Mouse (Mus musculus): ENCODE measurements around the gene Coro1b. TPM values are rescaled to one million over a fixed set of nuclear protein-coding genes. Genes with fewer than 3 reads are reported as not detected.
A peak's percentile ranks its signal among the peaks of the same experiment; 100 is the strongest.
"Not testable (repeated sequence)": the region's sequence is repeated elsewhere in the genome, so short reads cannot be mapped to it uniquely, and the experiment has no call there.

Coro1b gene
- polyA plus RNA-seq, 1 experiment: 114 TPM

DNA sequence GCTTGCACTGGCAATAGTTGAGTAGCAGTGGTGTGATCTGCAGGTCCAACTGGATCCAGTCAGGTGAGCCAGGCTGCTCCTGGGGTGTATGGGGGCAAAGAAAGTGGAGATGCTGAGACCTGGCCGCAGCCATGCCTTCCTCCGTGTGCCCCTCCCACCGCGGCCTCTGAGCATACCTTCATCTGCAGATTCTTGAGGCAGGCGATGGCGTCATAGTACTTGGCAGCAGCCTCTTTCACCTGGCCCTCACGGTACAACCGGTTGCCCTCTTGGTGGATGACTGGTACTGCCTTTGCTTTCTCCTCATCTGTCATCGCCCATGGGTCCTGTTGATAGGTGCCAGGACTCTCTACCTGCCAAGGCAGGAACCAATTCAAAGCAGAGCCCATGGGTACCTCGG, 33.3 kb upstream of the Coro1b start:
- Histone ChIP-seq H3K27ac (ENCODE audit: control insufficient read depth, insufficient read depth, low read depth, low read length, poor library complexity) (no peak overlapping the region), H3K4me1 (ENCODE audit: control insufficient read depth, insufficient read depth, low read length) (peaks cover 26% of the 10 kb centered on the region), H3K4me3 (replicated peaks; ENCODE audit: control insufficient read depth, low read depth, low read length) (no peak overlapping the region)
- TF ChIP-seq CTCF (IDR thresholded peaks at IDR 0.05; ENCODE audit: control insufficient read depth, insufficient read depth, low read length) (no peak), POLR2A (IDR thresholded peaks at IDR 0.05; ENCODE audit: borderline replicate concordance, control insufficient read depth, low read depth, low read length) (no peak)
- 96% methylated on average over 10 of the region's 10 CpGs for WGBS

- H3K27ac ChIP-seq (ENCODE audit: control insufficient read depth, insufficient read depth, low read depth, low read length, poor library complexity): no peak overlapping the region
- H3K4me3 ChIP-seq (replicated peaks; ENCODE audit: control insufficient read depth, low read depth, low read length): no peak overlapping the region
- WGBS: 90% methylated on average over 11 of the region's 11 CpGs
- H3K4me1 ChIP-seq (ENCODE audit: control insufficient read depth, insufficient read depth, low read length): peaks cover 28% of the 10 kb centered on the region
- TF ChIP-seq CTCF (IDR thresholded peaks at IDR 0.05; ENCODE audit: control insufficient read depth, insufficient read depth, low read length) (no peak), POLR2A (IDR thresholded peaks at IDR 0.05; ENCODE audit: borderline replicate concordance, control insufficient read depth, low read depth, low read length) (no peak)
Observed at GRCm38 (mm10) chr19:4115816-4116215, 32.6 kb upstream of the Coro1b start.

DNA sequence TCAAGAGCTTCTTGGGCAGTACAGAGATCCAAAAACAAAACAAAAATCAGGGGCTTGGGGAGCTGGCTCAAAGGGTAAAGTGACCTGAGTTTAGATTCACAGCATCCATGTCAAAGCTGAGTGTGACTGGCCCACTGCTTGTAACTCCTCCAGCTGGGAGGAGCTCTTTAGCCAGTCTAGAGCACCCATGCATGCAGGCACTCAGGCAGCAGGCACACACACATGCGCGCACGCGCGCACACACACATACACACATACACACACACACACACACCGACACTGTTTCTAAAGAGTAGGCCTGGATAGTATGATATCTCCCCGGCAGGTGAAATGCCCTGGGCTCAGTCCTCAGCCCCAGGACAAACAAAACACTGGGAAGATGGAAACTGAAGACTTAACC, 31.4 kb upstream of the Coro1b start:
- Histone ChIP-seq H3K4me1 (ENCODE audit: control insufficient read depth, insufficient read depth, low read length) (peaks cover 24% of the 10 kb centered on the region), H3K27ac (ENCODE audit: control insufficient read depth, insufficient read depth, low read depth, low read length, poor library complexity) (no peak overlapping the region), H3K4me3 (replicated peaks; ENCODE audit: control insufficient read depth, low read depth, low read length) (no peak overlapping the region)
- TF ChIP-seq CTCF (IDR thresholded peaks at IDR 0.05; ENCODE audit: control insufficient read depth, insufficient read depth, low read length) (no peak), POLR2A (IDR thresholded peaks at IDR 0.05; ENCODE audit: borderline replicate concordance, control insufficient read depth, low read depth, low read length) (no peak)
- 86% methylated on average over 7 of the region's 7 CpGs for WGBS

- TF ChIP-seq CTCF (IDR thresholded peaks at IDR 0.05; ENCODE audit: control insufficient read depth, insufficient read depth, low read length) (no peak), POLR2A (IDR thresholded peaks at IDR 0.05; ENCODE audit: borderline replicate concordance, control insufficient read depth, low read depth, low read length) (no peak)
- 82% methylated on average over 2 of the region's 2 CpGs for WGBS
- Histone ChIP-seq H3K4me3 (replicated peaks; ENCODE audit: control insufficient read depth, low read depth, low read length) (no peak overlapping the region), H3K27ac (ENCODE audit: control insufficient read depth, insufficient read depth, low read depth, low read length, poor library complexity) (no peak overlapping the region), H3K4me1 (ENCODE audit: control insufficient read depth, insufficient read depth, low read length) (peaks cover 12% of the 10 kb centered on the region)
Observed at GRCm38 (mm10) chr19:4118350-4118749, 30.1 kb upstream of the Coro1b start.

- WGBS: 35% methylated on average over 6 of the region's 6 CpGs
- Histone ChIP-seq H3K4me3 (replicated peaks; ENCODE audit: control insufficient read depth, low read depth, low read length) (no peak overlapping the region), H3K4me1 (ENCODE audit: control insufficient read depth, insufficient read depth, low read length) (peaks cover 10% of the 10 kb centered on the region), H3K27ac (ENCODE audit: control insufficient read depth, insufficient read depth, low read depth, low read length, poor library complexity) (peak overlapping the region; percentile 48; the same call in 1 of the 2 replicates)
- TF ChIP-seq POLR2A (IDR thresholded peaks at IDR 0.05; ENCODE audit: borderline replicate concordance, control insufficient read depth, low read depth, low read length) (no peak), CTCF (IDR thresholded peaks at IDR 0.05; ENCODE audit: control insufficient read depth, insufficient read depth, low read length) (no peak)
Observed at GRCm38 (mm10) chr19:4119716-4120487, 28.5 kb upstream of the Coro1b start.

DNA sequence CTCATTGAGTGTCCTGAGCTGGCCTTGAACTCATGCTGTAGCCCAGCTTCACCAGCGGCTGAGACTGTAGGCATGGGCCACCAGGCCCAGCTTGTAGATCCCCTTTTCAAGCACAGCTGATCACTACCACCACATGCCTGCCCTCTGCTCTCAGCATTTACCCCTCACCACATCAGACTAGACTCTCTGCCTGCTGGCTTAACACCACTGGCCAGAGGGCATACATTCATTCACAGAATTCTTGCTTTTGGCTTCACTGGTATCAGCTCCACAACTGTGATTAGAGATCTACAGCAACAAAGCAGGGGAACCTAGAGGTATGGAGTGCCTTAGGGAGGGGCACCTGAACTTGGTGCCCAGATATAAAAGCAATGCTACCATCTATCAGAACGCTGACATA, 27.9 kb upstream of the Coro1b start:
- 61% methylated on average over 2 of the region's 2 CpGs for WGBS

GRCm38 (mm10) chr19:4121097-4121805, 27.2 kb upstream of the Coro1b start:
- TF ChIP-seq POLR2A (IDR thresholded peaks at IDR 0.05; ENCODE audit: borderline replicate concordance, control insufficient read depth, low read depth, low read length) (peak; percentile 73; the same call in 1 of the 2 replicates), CTCF (IDR thresholded peaks at IDR 0.05; ENCODE audit: control insufficient read depth, insufficient read depth, low read length) (no peak; the same call in 1 of the 2 replicates)
- Histone ChIP-seq H3K27ac (ENCODE audit: control insufficient read depth, insufficient read depth, low read depth, low read length, poor library complexity) (peak overlapping the region; percentile 89), H3K4me3 (replicated peaks; ENCODE audit: control insufficient read depth, low read depth, low read length) (peak overlapping the region; percentile 68), H3K4me1 (ENCODE audit: control insufficient read depth, insufficient read depth, low read length) (peaks cover 10% of the 10 kb centered on the region)
- WGBS: 2% methylated on average over 38 of the region's 38 CpGs

More for the DNA sequence above, 27.9 kb upstream of the Coro1b start:
- Histone ChIP-seq H3K27ac (ENCODE audit: control insufficient read depth, insufficient read depth, low read depth, low read length, poor library complexity) (peak overlapping the region; percentile 48), H3K4me1 (ENCODE audit: control insufficient read depth, insufficient read depth, low read length) (peaks cover 10% of the 10 kb centered on the region), H3K4me3 (replicated peaks; ENCODE audit: control insufficient read depth, low read depth, low read length) (peak overlapping the region; percentile 17)
- TF ChIP-seq CTCF (IDR thresholded peaks at IDR 0.05; ENCODE audit: control insufficient read depth, insufficient read depth, low read length) (no peak), POLR2A (IDR thresholded peaks at IDR 0.05; ENCODE audit: borderline replicate concordance, control insufficient read depth, low read depth, low read length) (no peak)

- H3K4me3 ChIP-seq (replicated peaks; ENCODE audit: control insufficient read depth, low read depth, low read length): not testable (repeated sequence)
- H3K27ac ChIP-seq (ENCODE audit: control insufficient read depth, insufficient read depth, low read depth, low read length, poor library complexity): peak overlapping the region; percentile 89
- H3K4me1 ChIP-seq (ENCODE audit: control insufficient read depth, insufficient read depth, low read length): peaks cover 12% of the 10 kb centered on the region
- WGBS: 26% methylated on average over 6 of the region's 6 CpGs
Observed at GRCm38 (mm10) chr19:4121896-4122295, 26.5 kb upstream of the Coro1b start.

All from bone marrow, adult 2 months (tissue).